Mouse (Mus musculus) intestine, embryonic 16.5 days (tissue): ENCODE measurements around the gene Dusp16. TPM values are rescaled to one million over a fixed set of nuclear protein-coding genes. Genes with fewer than 3 reads are reported as not detected.

Experiments
- ATAC-seq: fragments of 200-750 bp; cut with Nextera tagmentation; 2 replicates; pipeline ENCODE4 v1.8.0; 2017; ENCODE audit warnings: moderate TSS enrichment, moderate library complexity
- H3K27ac ChIP-seq: fragments of 300-500 bp; sonication (generic); 2 replicates; pipeline ENCODE4 v1.5.1; 2014; ENCODE audit warnings: mild to moderate bottlenecking, low read length
- H3K27me3 ChIP-seq: fragments of 300-500 bp; sonication (generic); replicated peaks from 2 replicates; pipeline ENCODE4 v1.6.1; 2014; ENCODE audit warnings: low read length, control low read depth, mixed read lengths; ENCODE audit not compliant: control insufficient read depth, insufficient read depth
- H3K36me3 ChIP-seq: fragments of 300-500 bp; sonication (generic); 2 replicates; pipeline ENCODE4 v1.6.1; 2014; ENCODE audit warnings: low read length, control low read depth; ENCODE audit not compliant: control insufficient read depth, insufficient read depth
- H3K4me1 ChIP-seq: fragments of 300-500 bp; sonication (generic); 2 replicates; pipeline ENCODE4 v1.6.1; 2014; ENCODE audit warnings: low read length, control low read depth, mixed read lengths; ENCODE audit not compliant: control insufficient read depth, insufficient read depth
- H3K4me2 ChIP-seq: fragments of 300-500 bp; sonication (generic); 2 replicates; pipeline ENCODE4 v1.6.1; 2014; ENCODE audit warnings: low read depth, low read length, control low read depth
- H3K4me3 ChIP-seq: fragments of 300-500 bp; sonication (generic); 2 replicates; pipeline ENCODE4 v1.5.1; 2014; ENCODE audit warnings: mild to moderate bottlenecking, low read length
- H3K9ac ChIP-seq: fragments of 300-500 bp; sonication (generic); 2 replicates; pipeline ENCODE4 v1.6.1; 2014; ENCODE audit warnings: low read depth, low read length
- H3K9me3 ChIP-seq: fragments of 300-500 bp; sonication (generic); 2 replicates; pipeline ENCODE4 v1.6.1; 2016; ENCODE audit warnings: low read length, control low read depth; ENCODE audit not compliant: control insufficient read depth
- WGBS: fragments of 180-500 bp; shearing (Covaris S2); extraction: QIAGEN DNeasy Blood & Tissue Kit; methylation state at CpG from one replicate; pipeline ENCODE4 v1.1.7; 2014; 5-methylcytosine and 5-hydroxymethylcytosine counted together
- polyA plus RNA-seq: library from polyadenylated mRNA; unstranded; fragments of >200 nt; fragmentation: Nextera tagmentation; extraction: Ambion mirVana; gene quantifications from 2 replicates; pipeline ENCODE4 v1.2.1, GENCODE M21; 2015

Gene Dusp16
- polyA plus RNA-seq, 1 experiment from 2014 or later, result 11.9 TPM

GRCm38 (mm10) chr6:134819741-134820140 is 27.3 kb upstream of the Dusp16 start:
- H3K9me3 ChIP-seq, result no peaks in the 10 kb centered on the region
- no peak for ATAC-seq
- 42% methylated on average over 5 of the region's 5 CpGs for WGBS
- no peak overlapping the region for H3K9ac ChIP-seq
- H3K4me1 ChIP-seq, result no peaks in the 10 kb centered on the region
- H3K36me3 ChIP-seq, result no peaks in the 10 kb centered on the region
- no peaks in the 10 kb centered on the region for H3K27me3 ChIP-seq
- H3K4me2 ChIP-seq, result no peak overlapping the region
- H3K4me3 ChIP-seq, result no peak overlapping the region
- no peak overlapping the region for H3K27ac ChIP-seq

- Histone ChIP-seq H3K27me3 (no peaks in the 10 kb centered on the region), H3K4me1 (no peaks in the 10 kb centered on the region), H3K36me3 (no peaks in the 10 kb centered on the region), H3K9ac (no peak overlapping the region), H3K27ac (no peak overlapping the region), H3K9me3 (no peaks in the 10 kb centered on the region), H3K4me3 (no peak overlapping the region), H3K4me2 (no peak overlapping the region)
- no peak for ATAC-seq
- WGBS, result 53% methylated on average over 12 of the region's 12 CpGs
These were observed 24.9 kb upstream of the Dusp16 start for GRCm38 (mm10) chr6:134817051-134817928.

- Histone ChIP-seq H3K36me3 (no peaks in the 10 kb centered on the region), H3K4me1 (no peaks in the 10 kb centered on the region), H3K4me2 (no peak overlapping the region), H3K9ac (no peak overlapping the region), H3K27ac (no peak overlapping the region), H3K27me3 (no peaks in the 10 kb centered on the region), H3K4me3 (no peak overlapping the region), H3K9me3 (no peaks in the 10 kb centered on the region)
- no peak for ATAC-seq
- WGBS, result 81% methylated on average over 1 of the region's 1 CpGs
These were observed 20.6 kb upstream of the Dusp16 start for GRCm38 (mm10) chr6:134813066-134813465.

GRCm38 (mm10) chr6:134807794-134808193 is 15.4 kb upstream of the Dusp16 start:
- no peaks in the 10 kb centered on the region for H3K9me3 ChIP-seq
- WGBS, result 88% methylated on average over 11 of the region's 11 CpGs
- H3K9ac ChIP-seq, result no peak overlapping the region

GRCm38 (mm10) chr6:134807091-134807490 is 14.7 kb upstream of the Dusp16 start:
- no peaks in the 10 kb centered on the region for H3K4me1 ChIP-seq
- no peaks in the 10 kb centered on the region for H3K9me3 ChIP-seq
- no peak overlapping the region for H3K9ac ChIP-seq
- no peaks in the 10 kb centered on the region for H3K27me3 ChIP-seq
- H3K36me3 ChIP-seq, result no peaks in the 10 kb centered on the region
- H3K4me3 ChIP-seq, result no peak overlapping the region
- 75% methylated on average over 1 of the region's 2 CpGs for WGBS
- ATAC-seq, result no peak
- H3K27ac ChIP-seq, result no peak overlapping the region
- H3K4me2 ChIP-seq, result no peak overlapping the region

More at GRCm38 (mm10) chr6:134807794-134808193, 15.4 kb upstream of the Dusp16 start:
- Histone ChIP-seq H3K27ac (no peak overlapping the region), H3K36me3 (no peaks in the 10 kb centered on the region), H3K4me2 (no peak overlapping the region), H3K4me1 (no peaks in the 10 kb centered on the region), H3K27me3 (no peaks in the 10 kb centered on the region), H3K4me3 (no peak overlapping the region)
- no peak for ATAC-seq

- no peak for ATAC-seq
- Histone ChIP-seq H3K27me3 (no peaks in the 10 kb centered on the region), H3K9me3 (no peaks in the 10 kb centered on the region), H3K36me3 (no peaks in the 10 kb centered on the region), H3K4me3 (no peak overlapping the region), H3K4me2 (no peak overlapping the region), H3K27ac (no peak overlapping the region), H3K4me1 (no peaks in the 10 kb centered on the region), H3K9ac (no peak overlapping the region)
- WGBS, result 85% methylated on average over 6 of the region's 6 CpGs
These were observed 13.7 kb upstream of the Dusp16 start for GRCm38 (mm10) chr6:134806130-134806529.

GRCm38 (mm10) chr6:134804736-134805277 is 12.4 kb upstream of the Dusp16 start:
- Histone ChIP-seq H3K9me3 (no peaks in the 10 kb centered on the region), H3K27me3 (no peaks in the 10 kb centered on the region), H3K36me3 (no peaks in the 10 kb centered on the region), H3K4me2 (no peak overlapping the region), H3K9ac (no peak overlapping the region), H3K4me3 (no peak overlapping the region), H3K27ac (no peak overlapping the region), H3K4me1 (no peaks in the 10 kb centered on the region)
- WGBS, result 71% methylated on average over 5 of the region's 5 CpGs
- ATAC-seq, result no peak

- no peaks in the 10 kb centered on the region for H3K36me3 ChIP-seq
- H3K9ac ChIP-seq, result peak overlapping the region; percentile 6; the same call in 1 of the 2 replicates
- no peaks in the 10 kb centered on the region for H3K4me1 ChIP-seq
- H3K27me3 ChIP-seq, result no peaks in the 10 kb centered on the region
- 50% methylated on average over 9 of the region's 9 CpGs for whole genome bisulfite sequencing
- no peak overlapping the region for H3K4me3 ChIP-seq
- ATAC-seq, result peak; percentile 94
- H3K27ac ChIP-seq, result peak overlapping the region; percentile 35; the same call in 1 of the 2 replicates
- 0 out of 2 replicates have a peak overlapping the region, but pooled peaks have one; percentile 14 for H3K4me2 ChIP-seq
- no peaks in the 10 kb centered on the region for H3K9me3 ChIP-seq
These were observed 10.2 kb upstream of the Dusp16 start for GRCm38 (mm10) chr6:134802641-134803043.

GRCm38 (mm10) chr6:134801483-134801882 is 9.1 kb upstream of the Dusp16 start:
- Histone ChIP-seq H3K27ac (no peak overlapping the region), H3K9ac (no peak overlapping the region), H3K4me1 (no peaks in the 10 kb centered on the region), H3K4me3 (no peak overlapping the region), H3K36me3 (no peaks in the 10 kb centered on the region), H3K27me3 (no peaks in the 10 kb centered on the region), H3K4me2 (no peak overlapping the region), H3K9me3 (no peaks in the 10 kb centered on the region)
- no peak for ATAC-seq
- WGBS, result 69% methylated on average over 1 of the region's 1 CpGs
